Mouse (Mus musculus): ENCODE measurements at regions not wholly inside any gene's neighbourhood (a gene's known extent, or its start where the extent isn't known, plus 50 kb on each side); places are given as distances from the start of the nearest gene placed in this dataset.

DNA sequence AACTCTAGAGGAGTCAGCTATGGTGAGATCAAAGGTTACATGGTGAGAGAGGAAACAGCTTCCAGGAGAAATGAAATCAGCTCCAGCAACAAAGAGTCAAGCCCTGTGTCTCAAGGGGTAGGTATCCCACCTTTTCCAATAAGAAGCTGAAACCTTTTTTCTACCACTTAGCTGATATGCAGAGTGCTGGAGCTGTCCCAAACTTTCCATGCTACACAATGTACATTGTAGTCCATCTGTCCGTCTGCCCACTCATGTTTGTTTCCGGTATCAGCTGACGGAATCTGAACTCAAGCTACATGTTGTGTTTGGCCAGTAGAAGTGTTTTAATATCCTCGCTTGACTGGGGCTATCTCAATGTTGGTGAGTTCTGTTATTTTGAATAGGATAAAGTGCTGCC is 83.6 kb upstream of the Ngf start:
- Histone ChIP-seq H3K36me3 (replicated peaks) (no peaks in the 10 kb centered on the region), H3K4me1 (replicated peaks) (no peaks in the 10 kb centered on the region), H3K27ac (replicated peaks) (no peak overlapping the region), H3K9ac (no peak overlapping the region), H3K4me3 (replicated peaks) (no peak overlapping the region), H3K27me3 (no peaks in the 10 kb centered on the region), H3K9me3 (replicated peaks) (no peaks in the 10 kb centered on the region), H3K4me2 (no peak overlapping the region)
- 70% methylated on average over 4 of the region's 4 CpGs for WGBS (ENCODE audit: insufficient replicate concordance)
- no peak for ATAC-seq (ENCODE audit: insufficient read depth)

DNA sequence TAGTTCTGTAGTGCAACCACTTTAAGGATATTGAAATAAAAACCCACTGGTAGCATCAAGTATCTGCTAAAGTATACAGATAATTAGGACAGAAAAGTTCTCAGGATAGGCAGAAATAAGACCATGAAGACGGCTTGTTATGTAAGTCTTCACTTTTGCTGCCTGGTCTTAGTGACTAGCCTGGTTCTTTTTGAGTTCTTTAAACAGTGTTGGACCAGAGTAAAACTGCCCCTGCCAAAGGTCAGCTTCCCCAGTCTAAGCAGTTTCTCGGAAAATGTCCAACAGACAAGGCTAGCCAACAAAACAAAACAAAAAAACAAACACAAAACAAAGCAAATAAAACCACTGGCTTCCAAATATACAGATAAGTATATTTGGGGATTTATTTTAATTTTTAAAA is 85.1 kb upstream of the Ngf start:
- H3K27ac ChIP-seq (replicated peaks): no peak overlapping the region
- H3K4me3 ChIP-seq (replicated peaks): no peak overlapping the region
- H3K9me3 ChIP-seq (replicated peaks): no peaks in the 10 kb centered on the region
- H3K9ac ChIP-seq: no peak overlapping the region
- H3K4me2 ChIP-seq: no peak overlapping the region
- no peaks in the 10 kb centered on the region for H3K36me3 ChIP-seq (replicated peaks)
- WGBS (ENCODE audit: insufficient replicate concordance): 43% methylated on average over 2 of the region's 2 CpGs
- H3K27me3 ChIP-seq: no peaks in the 10 kb centered on the region
- no peak for ATAC-seq (ENCODE audit: insufficient read depth)
- H3K4me1 ChIP-seq (replicated peaks): no peaks in the 10 kb centered on the region

- no peak for ATAC-seq (ENCODE audit: insufficient read depth)
- WGBS (ENCODE audit: insufficient replicate concordance): 38% methylated on average over 8 of the region's 8 CpGs
- no peak overlapping the region for H3K4me3 ChIP-seq (replicated peaks)
These were observed 86.0 kb upstream of the Ngf start for GRCm38 (mm10) chr3:102383671-102384070.

DNA sequence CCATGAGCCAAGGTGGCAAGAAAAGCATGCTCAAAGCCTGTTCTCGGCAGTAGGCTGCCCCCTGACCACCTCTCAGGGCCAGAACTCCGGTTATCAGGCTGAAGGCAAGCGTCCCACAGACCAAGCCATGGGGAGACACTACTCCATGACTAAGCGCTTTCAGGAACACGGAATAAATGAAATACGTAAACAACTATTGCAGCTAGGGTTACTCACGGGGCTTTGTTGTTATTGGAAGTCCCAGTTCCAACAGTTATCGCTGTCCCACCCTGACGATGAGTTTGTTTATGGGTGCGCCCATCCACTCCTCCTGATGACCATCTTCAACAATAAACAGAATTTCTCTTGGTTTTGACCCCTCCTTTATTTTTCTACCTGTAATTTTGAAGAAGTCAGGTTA is 88.0 kb upstream of the Ngf start:
- no peaks in the 10 kb centered on the region for H3K36me3 ChIP-seq (replicated peaks)
- H3K27ac ChIP-seq (replicated peaks): no peak overlapping the region
- WGBS (ENCODE audit: insufficient replicate concordance): 73% methylated on average over 10 of the region's 10 CpGs
- no peak overlapping the region for H3K4me3 ChIP-seq (replicated peaks)
- no peak overlapping the region for H3K4me2 ChIP-seq
- no peaks in the 10 kb centered on the region for H3K27me3 ChIP-seq
- H3K4me1 ChIP-seq (replicated peaks): no peaks in the 10 kb centered on the region
- H3K9me3 ChIP-seq (replicated peaks): no peaks in the 10 kb centered on the region
- H3K9ac ChIP-seq: no peak overlapping the region
- no peak for ATAC-seq (ENCODE audit: insufficient read depth)

More at GRCm38 (mm10) chr3:102383671-102384070, 86.0 kb upstream of the Ngf start:
- Histone ChIP-seq H3K36me3 (replicated peaks) (no peaks in the 10 kb centered on the region), H3K4me2 (no peak overlapping the region), H3K9ac (no peak overlapping the region), H3K27me3 (no peaks in the 10 kb centered on the region), H3K9me3 (replicated peaks) (no peaks in the 10 kb centered on the region), H3K4me1 (replicated peaks) (no peaks in the 10 kb centered on the region), H3K27ac (replicated peaks) (no peak overlapping the region)

DNA sequence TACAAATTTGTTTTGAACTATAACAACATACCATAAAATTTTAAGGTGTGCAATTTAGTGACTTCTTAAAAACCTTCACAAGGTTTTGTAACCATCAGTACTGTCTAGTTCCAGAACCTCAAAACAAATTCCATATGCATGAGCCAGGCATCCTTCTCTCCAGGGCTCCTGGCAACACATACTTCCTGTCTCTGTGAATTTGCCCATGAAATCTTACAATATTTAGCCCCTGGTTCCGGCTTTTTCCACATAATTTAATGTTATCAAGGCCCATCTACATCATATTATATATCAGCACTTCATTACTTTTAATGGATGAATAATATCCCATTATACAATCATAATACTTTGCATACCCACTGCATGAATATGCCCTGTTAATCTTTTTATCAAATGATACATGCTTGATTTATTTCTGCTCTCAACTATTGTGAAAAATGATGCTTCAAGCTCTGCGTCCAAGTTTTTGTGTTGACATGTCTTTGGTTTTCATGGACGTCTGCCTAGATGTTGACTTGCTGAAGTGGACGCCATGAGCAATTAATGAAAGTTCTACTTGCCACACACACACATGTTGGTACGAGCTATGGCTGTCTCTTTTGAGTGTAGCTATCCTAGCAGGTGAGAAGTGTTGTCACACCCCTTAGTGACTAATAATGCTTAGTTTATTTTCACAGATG is 95.2 kb upstream of the Ngf start:
- H3K4me2 ChIP-seq: no peak overlapping the region
- 57% methylated on average over 5 of the region's 5 CpGs for WGBS (ENCODE audit: insufficient replicate concordance)
- ATAC-seq (ENCODE audit: insufficient read depth): no peak
- no peaks in the 10 kb centered on the region for H3K9me3 ChIP-seq (replicated peaks)
- H3K27ac ChIP-seq (replicated peaks): no peak overlapping the region
- H3K4me3 ChIP-seq (replicated peaks): no peak overlapping the region
- H3K36me3 ChIP-seq (replicated peaks): no peaks in the 10 kb centered on the region
- no peak overlapping the region for H3K9ac ChIP-seq
- no peaks in the 10 kb centered on the region for H3K27me3 ChIP-seq
- no peaks in the 10 kb centered on the region for H3K4me1 ChIP-seq (replicated peaks)

GRCm38 (mm10) chr3:102372205-102372899 is 97.4 kb upstream of the Ngf start:
- no peak overlapping the region for H3K27ac ChIP-seq (replicated peaks)
- 57% methylated on average over 8 of the region's 8 CpGs for WGBS (ENCODE audit: insufficient replicate concordance)
- H3K9me3 ChIP-seq (replicated peaks): no peaks in the 10 kb centered on the region
- no peaks in the 10 kb centered on the region for H3K4me1 ChIP-seq (replicated peaks)
- no peaks in the 10 kb centered on the region for H3K27me3 ChIP-seq
- no peak overlapping the region for H3K4me2 ChIP-seq
- H3K4me3 ChIP-seq (replicated peaks): no peak overlapping the region
- ATAC-seq (ENCODE audit: insufficient read depth): no peak
- no peaks in the 10 kb centered on the region for H3K36me3 ChIP-seq (replicated peaks)
- H3K9ac ChIP-seq: no peak overlapping the region

DNA sequence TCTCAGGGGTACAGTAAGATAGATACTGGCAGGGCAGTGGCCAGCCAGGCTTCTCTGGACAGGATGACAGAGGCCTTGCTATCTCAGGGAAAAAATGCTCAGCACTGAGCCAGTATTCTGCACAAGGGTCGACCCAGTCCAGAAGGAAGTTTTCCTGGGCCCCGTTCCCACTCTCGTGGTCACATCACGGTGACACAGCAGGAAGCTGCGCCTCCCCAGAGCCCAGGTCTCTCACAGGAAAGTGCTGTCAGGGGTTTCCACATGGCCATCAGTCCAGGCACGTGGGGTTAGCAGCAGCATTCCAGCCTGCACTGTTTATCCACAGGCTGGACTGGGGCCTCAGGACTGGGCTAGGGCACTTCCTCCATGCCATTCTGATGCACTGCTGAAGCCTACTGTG is 103.5 kb upstream of the Ngf start:
- no peak for ATAC-seq (ENCODE audit: insufficient read depth)
- 8% methylated on average over 6 of the region's 6 CpGs for WGBS (ENCODE audit: insufficient replicate concordance)
- no peaks in the 10 kb centered on the region for H3K36me3 ChIP-seq (replicated peaks)
- no peaks in the 10 kb centered on the region for H3K4me1 ChIP-seq (replicated peaks)
- no peak overlapping the region for H3K4me3 ChIP-seq (replicated peaks)
- H3K9me3 ChIP-seq (replicated peaks): no peaks in the 10 kb centered on the region
- no peak overlapping the region for H3K4me2 ChIP-seq
- no peaks in the 10 kb centered on the region for H3K27me3 ChIP-seq
- H3K27ac ChIP-seq (replicated peaks): no peak overlapping the region
- no peak overlapping the region for H3K9ac ChIP-seq

DNA sequence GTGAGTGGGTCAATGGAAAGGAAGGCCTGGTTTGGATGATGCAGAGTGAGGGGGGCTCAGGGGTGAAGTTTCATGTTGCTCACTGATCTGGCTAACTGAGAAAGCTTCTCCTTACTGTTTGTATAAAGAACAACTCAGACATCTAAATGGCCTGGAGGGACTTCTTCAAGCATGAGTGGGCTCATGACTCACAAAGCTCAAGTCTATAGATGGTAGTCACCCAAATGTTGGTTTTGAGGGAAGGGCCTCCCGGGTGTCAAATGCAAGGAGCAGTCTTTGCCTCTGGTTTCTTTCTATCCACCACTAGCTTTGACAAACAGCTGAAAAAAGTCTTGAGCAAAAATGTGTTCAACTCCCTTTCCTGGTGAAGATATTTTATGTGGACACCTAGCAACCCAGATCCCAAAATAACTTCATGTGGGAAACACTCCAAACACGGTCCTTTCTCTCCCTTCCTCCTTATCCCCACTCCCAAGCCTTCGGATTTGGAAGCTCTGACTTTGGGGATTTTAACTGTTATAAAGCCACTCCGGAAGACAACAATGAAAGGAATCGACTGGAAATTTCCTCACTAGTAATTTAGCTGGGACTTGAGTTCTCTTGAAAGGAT is 105.3 kb upstream of the Ngf start:
- Histone ChIP-seq H3K4me2 (no peak overlapping the region), H3K4me1 (replicated peaks) (no peaks in the 10 kb centered on the region), H3K9ac (no peak overlapping the region), H3K4me3 (replicated peaks) (no peak overlapping the region), H3K27ac (replicated peaks) (no peak overlapping the region), H3K36me3 (replicated peaks) (no peaks in the 10 kb centered on the region), H3K9me3 (replicated peaks) (no peaks in the 10 kb centered on the region), H3K27me3 (no peaks in the 10 kb centered on the region)
- ATAC-seq (ENCODE audit: insufficient read depth): no peak
- WGBS (ENCODE audit: insufficient replicate concordance): 55% methylated on average over 5 of the region's 5 CpGs

DNA sequence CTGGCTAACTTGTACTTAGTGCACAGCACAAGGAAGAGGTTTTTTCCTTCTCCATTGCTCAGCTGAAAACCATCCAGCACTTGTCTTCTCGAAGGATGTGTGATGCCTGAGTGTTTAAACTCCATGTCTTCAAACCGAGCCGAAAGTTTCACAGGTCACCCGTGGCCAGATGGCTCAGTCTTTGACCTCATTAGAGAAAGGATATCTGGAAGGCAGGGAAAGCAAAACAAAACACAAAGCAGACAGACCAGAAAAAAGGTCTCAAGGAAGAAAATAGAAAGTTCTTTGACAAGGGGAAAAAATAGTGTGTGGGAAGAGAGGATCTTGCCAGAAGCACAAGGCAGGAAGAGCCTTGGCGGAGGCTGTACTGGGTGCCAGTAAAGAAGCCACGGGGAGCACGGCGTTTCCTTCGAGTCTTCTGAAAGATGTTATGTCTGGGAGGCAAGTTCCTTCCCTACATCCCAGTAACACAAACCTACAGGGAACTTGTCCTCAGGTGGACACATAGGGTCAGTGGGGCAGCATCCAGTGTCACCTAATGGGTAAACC is 108.9 kb upstream of the Ngf start:
- 62% methylated on average over 9 of the region's 9 CpGs for WGBS (ENCODE audit: insufficient replicate concordance)
- no peak for ATAC-seq (ENCODE audit: insufficient read depth)

GRCm38 (mm10) chr3:102358801-102359200 is 110.9 kb upstream of the Ngf start:
- WGBS (ENCODE audit: insufficient replicate concordance): 61% methylated on average over 4 of the region's 4 CpGs
- H3K36me3 ChIP-seq (replicated peaks): no peaks in the 10 kb centered on the region
- no peaks in the 10 kb centered on the region for H3K27me3 ChIP-seq
- H3K9ac ChIP-seq: no peak overlapping the region
- H3K4me2 ChIP-seq: no peak overlapping the region
- H3K9me3 ChIP-seq (replicated peaks): no peaks in the 10 kb centered on the region
- ATAC-seq (ENCODE audit: insufficient read depth): no peak
- no peak overlapping the region for H3K4me3 ChIP-seq (replicated peaks)
- H3K4me1 ChIP-seq (replicated peaks): no peaks in the 10 kb centered on the region
- no peak overlapping the region for H3K27ac ChIP-seq (replicated peaks)

More for the DNA sequence above, 108.9 kb upstream of the Ngf start:
- no peaks in the 10 kb centered on the region for H3K36me3 ChIP-seq (replicated peaks)
- H3K4me1 ChIP-seq (replicated peaks): no peaks in the 10 kb centered on the region
- no peaks in the 10 kb centered on the region for H3K27me3 ChIP-seq
- no peak overlapping the region for H3K4me2 ChIP-seq
- H3K9me3 ChIP-seq (replicated peaks): no peaks in the 10 kb centered on the region
- no peak overlapping the region for H3K4me3 ChIP-seq (replicated peaks)
- H3K9ac ChIP-seq: no peak overlapping the region
- no peak overlapping the region for H3K27ac ChIP-seq (replicated peaks)

DNA sequence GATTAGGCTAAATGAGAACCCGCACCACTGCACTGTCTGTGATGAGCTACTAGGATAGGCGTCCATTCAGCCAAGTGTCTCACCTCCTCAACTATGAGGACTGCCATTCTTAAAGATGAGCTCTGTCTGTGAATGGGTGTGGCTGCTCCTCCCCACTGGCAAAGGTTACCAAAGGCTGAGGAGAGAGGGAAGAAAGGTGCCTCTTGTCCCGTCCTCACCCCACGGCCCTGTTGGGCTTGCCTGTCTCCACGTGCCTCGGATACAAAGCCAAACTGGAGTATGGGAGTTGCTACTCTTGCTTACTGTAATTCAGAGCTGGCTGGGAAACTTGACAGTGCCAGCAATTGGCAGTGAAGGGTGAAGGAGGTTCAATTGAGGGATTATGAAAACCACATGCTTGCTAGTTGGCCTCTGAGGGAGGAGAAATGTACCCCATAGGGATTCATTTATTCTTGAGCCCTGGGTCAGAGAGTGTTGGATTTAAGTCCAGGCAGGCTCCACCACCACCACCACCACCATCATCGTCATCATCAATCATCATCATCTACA is 112.6 kb upstream of the Ngf start:
- Histone ChIP-seq H3K27ac (replicated peaks) (no peak overlapping the region), H3K4me3 (replicated peaks) (no peak overlapping the region), H3K9ac (no peak overlapping the region), H3K36me3 (replicated peaks) (no peaks in the 10 kb centered on the region), H3K4me1 (replicated peaks) (no peaks in the 10 kb centered on the region), H3K27me3 (no peaks in the 10 kb centered on the region), H3K9me3 (replicated peaks) (no peaks in the 10 kb centered on the region), H3K4me2 (no peak overlapping the region)
- ATAC-seq (ENCODE audit: insufficient read depth): no peak
- 64% methylated on average over 7 of the region's 7 CpGs for WGBS (ENCODE audit: insufficient replicate concordance)
